Comparison of ENCODE assay signal across 8 mouse cellular contexts in the genomic region with DNA sequence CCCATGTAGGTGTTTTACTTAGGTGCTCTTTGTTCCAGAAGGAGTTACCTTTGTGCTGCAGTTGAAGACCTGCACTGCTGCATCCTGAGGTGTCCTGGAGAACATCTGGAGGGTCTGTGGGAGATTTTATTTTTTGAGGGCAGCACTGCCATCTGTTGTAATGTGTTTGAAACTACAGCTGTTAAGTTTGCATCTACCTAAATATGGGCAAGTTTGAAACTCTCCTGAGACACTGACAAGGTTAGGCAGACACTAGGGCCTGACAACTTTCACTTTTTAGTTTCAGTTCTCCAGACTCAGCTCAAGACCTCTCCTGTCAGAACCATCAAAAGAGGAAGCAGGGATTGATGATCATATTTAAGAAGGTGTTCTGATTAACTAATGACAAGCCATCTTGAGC. TPM values are rescaled to one million over a fixed set of nuclear protein-coding genes. Genes with fewer than 3 reads are reported as not detected.
DNase-seq lines count a peak whose midpoint lies in the region; ATAC-seq lines count a peak whose summit lies in the region.

No protein-coding gene starts in this region.

- H3K9me3 ChIP-seq in hindbrain, embryonic 10.5 days = peaks cover 4% of the 10 kb centered on the region; the same call in 1 of the 2 replicates
- H3K9me3 ChIP-seq in hindbrain, embryonic 16.5 days (ENCODE audit: control insufficient read depth, low read length) = no peaks in the 10 kb centered on the region

- DNase-seq in hindbrain, embryonic 10.5 days (ENCODE audit: low spot score) = peak; percentile 34
- peak; percentile 7 for DNase-seq in right cerebral cortex, postnatal 4 days
- DNase-seq in right cerebral cortex, postnatal 25 days = no peak
- peak; percentile 76 for DNase-seq in embryo, embryonic 10.5 days (ENCODE audit: low spot score)
- DNase-seq in lung, postnatal 10 days = peak; percentile 38
- DNase-seq in c-Kit-positive CD71-positive TER-119-positive erythroid progenitor cells, embryonic 14.5 days (ENCODE audit: low spot score) = no peak

- no peak overlapping the region for H3K4me3 ChIP-seq in hindbrain, embryonic 10.5 days
- no peak overlapping the region for H3K4me3 ChIP-seq in hindbrain, embryonic 16.5 days (ENCODE audit: low read length)

- no peak overlapping the region for H3K27ac ChIP-seq in hindbrain, embryonic 10.5 days
- no peak overlapping the region for H3K27ac ChIP-seq in hindbrain, embryonic 16.5 days (ENCODE audit: low read depth, low read length)

- H3K4me1 ChIP-seq in hindbrain, embryonic 10.5 days (replicated peaks) = peaks cover 19% of the 10 kb centered on the region
- peaks cover 3% of the 10 kb centered on the region for H3K4me1 ChIP-seq in hindbrain, embryonic 16.5 days (ENCODE audit: control insufficient read depth, insufficient read depth, low read depth, low read length)

- no peak overlapping the region for H3K4me2 ChIP-seq in hindbrain, embryonic 16.5 days (ENCODE audit: low read length)

- ATAC-seq in hindbrain, embryonic 16.5 days = no peak
- no peak for ATAC-seq in erythroid progenitor cell, adult 5-6 weeks (replicated peaks; ENCODE audit: low FRiP score, poor library complexity, severe bottlenecking)

- H3K36me3 ChIP-seq in hindbrain, embryonic 10.5 days = no peaks in the 10 kb centered on the region
- no peaks in the 10 kb centered on the region for H3K36me3 ChIP-seq in hindbrain, embryonic 16.5 days (ENCODE audit: control insufficient read depth, insufficient read depth, low read length)

- H3K9ac ChIP-seq in hindbrain, embryonic 16.5 days (ENCODE audit: low read depth, low read length) = no peak overlapping the region

- H3K27me3 ChIP-seq in hindbrain, embryonic 10.5 days (ENCODE audit: insufficient read depth, poor library complexity, severe bottlenecking) = no peaks in the 10 kb centered on the region
- H3K27me3 ChIP-seq in hindbrain, embryonic 16.5 days (replicated peaks; ENCODE audit: control insufficient read depth, insufficient read depth, low read length) = no peaks in the 10 kb centered on the region

RNA-seq across cellular contexts. Expression of gene Arl4a, which starts 2.2 kb away (rescaled TPM):
- polyA plus RNA-seq in hindbrain, embryonic 10.5 days (2016; fragmentation: Nextera tagmentation; extraction: Ambion mirVana) = 46.7 and 49.2 TPM in 2 replicates
- 108 and 110 TPM in 2 replicates for polyA plus RNA-seq in hindbrain, embryonic 16.5 days (2015; fragmentation: Nextera tagmentation; extraction: Ambion mirVana)
- total RNA-seq in erythroid progenitor cell, adult 5-6 weeks (2015; ENCODE audit: low replicate concordance) = 156 and 200 TPM in 2 replicates
- total RNA-seq in erythroid progenitor cell, adult 5-6 weeks (2017; ENCODE audit: low replicate concordance) = 68.2 and 92.8 TPM in 2 replicates

Comparison
In these comparisons a context has a peak if more than half of its experiments do, and no peak if none do; other contexts are left out.
1. DNase-seq: peak in hindbrain, embryonic 10.5 days (single experiment), right cerebral cortex, postnatal 4 days (single experiment), embryo, embryonic 10.5 days (single experiment) and lung, postnatal 10 days (single experiment); none in right cerebral cortex, postnatal 25 days (single experiment) and c-Kit-positive CD71-positive TER-119-positive erythroid progenitor cells, embryonic 14.5 days (single experiment).